Mouse (Mus musculus) skeletal muscle tissue, postnatal 0 days (tissue): ENCODE results near the gene Aoc1. TPM values are rescaled to one million over a fixed set of nuclear protein-coding genes. Genes with fewer than 3 reads are reported as not detected.

Source experiments
- polyA plus RNA-seq: library from polyadenylated mRNA; unstranded; fragments of >200 nt; fragmentation: Nextera tagmentation; extraction: Ambion mirVana; gene quantifications from 2 replicates; pipeline ENCODE4 v1.2.1, GENCODE M21; 2015

Aoc1 gene
- polyA plus RNA-seq = 0.12 TPM in 1 of 2 replicates, not detected in the other

GRCm38 (mm10) chr6:48872596-48872995 is at the start of gene Aoc1:
Gene Aoc1, plus strand, starts transcription at chr6:48872896.

GRCm38 (mm10) chr6:48840371-48840969 is 32.2 kb upstream of the Aoc1 start, which contains the start of gene Tmem176a:
Gene Tmem176a, plus strand, starts transcription at chr6:48840919.

GRCm38 (mm10) chr6:48840973-48841625 is 31.6 kb upstream of the Aoc1 start, which contains the start of gene Tmem176b:
Gene Tmem176b, minus strand, starts transcription at chr6:48841496.

GRCm38 (mm10) chr6:48929595-48929994 is 56.9 kb downstream of the Aoc1 start, which contains the start of gene 1600015I10Rik:
Gene 1600015I10Rik, plus strand, starts transcription at chr6:48929895.

Other genes starting within 250 kb of the Aoc1 start
- gene AI854703, start 246.1 kb upstream of the Aoc1 start, polyA plus RNA-seq = 0.27 and 0.48 TPM in 2 replicates
- 1.7 and 1.8 TPM in 2 replicates for gene Gimap8, start 225.7 kb upstream of the Aoc1 start, polyA plus RNA-seq
- 2.9 and 3.4 TPM in 2 replicates for gene Gimap9, start 196.8 kb upstream of the Aoc1 start, polyA plus RNA-seq
- 14.6 and 16.2 TPM in 2 replicates for gene Gimap4, start 188.3 kb upstream of the Aoc1 start, polyA plus RNA-seq
- 19.4 and 22.7 TPM in 2 replicates for gene Gimap6, start 164.7 kb upstream of the Aoc1 start, polyA plus RNA-seq
- gene Gm28053, start 154.3 kb upstream of the Aoc1 start, polyA plus RNA-seq = 1.6 and 2.3 TPM in 2 replicates
- gene Gimap7, start 154.3 kb upstream of the Aoc1 start, polyA plus RNA-seq = not detected in 2 replicates
- 11.1 and 12.1 TPM in 2 replicates for gene Gimap1, start 133.8 kb upstream of the Aoc1 start, polyA plus RNA-seq
- gene Gimap5, start 126.7 kb upstream of the Aoc1 start, polyA plus RNA-seq = 8.5 and 9.6 TPM in 2 replicates
- not detected in 2 replicates for gene Gimap3, start 102.0 kb upstream of the Aoc1 start, polyA plus RNA-seq
- 37.3 and 41.8 TPM in 2 replicates for gene Tmem176a, start 32.0 kb upstream of the Aoc1 start, polyA plus RNA-seq
- 112 and 122 TPM in 2 replicates for gene Tmem176b, start 31.4 kb upstream of the Aoc1 start, polyA plus RNA-seq
- gene 1600015I10Rik, start 57.0 kb downstream of the Aoc1 start, polyA plus RNA-seq = 0.09 TPM in 1 of 2 replicates, not detected in the other
- not detected in 2 replicates for gene Doxl2, start 102.1 kb downstream of the Aoc1 start, polyA plus RNA-seq
- not detected in 2 replicates for gene Svs1, start 114.0 kb downstream of the Aoc1 start, polyA plus RNA-seq
- 0.60 and 0.73 TPM in 2 replicates for gene Gpnmb, start 163.7 kb downstream of the Aoc1 start, polyA plus RNA-seq
- 106 and 128 TPM in 2 replicates for gene Malsu1, start 200.9 kb downstream of the Aoc1 start, polyA plus RNA-seq